Mouse (Mus musculus) kidney, postnatal 36 days (tissue): ENCODE measurements around the gene Thbd.

ENCODE experiments used
- DNase-seq, 2 experiments: peaks; one replicate each; pipeline ENCODE4 v3.0.0; 2021 to 2022; ENCODE audit warnings: mixed read lengths in 2 of 2

The Thbd gene

DNA sequence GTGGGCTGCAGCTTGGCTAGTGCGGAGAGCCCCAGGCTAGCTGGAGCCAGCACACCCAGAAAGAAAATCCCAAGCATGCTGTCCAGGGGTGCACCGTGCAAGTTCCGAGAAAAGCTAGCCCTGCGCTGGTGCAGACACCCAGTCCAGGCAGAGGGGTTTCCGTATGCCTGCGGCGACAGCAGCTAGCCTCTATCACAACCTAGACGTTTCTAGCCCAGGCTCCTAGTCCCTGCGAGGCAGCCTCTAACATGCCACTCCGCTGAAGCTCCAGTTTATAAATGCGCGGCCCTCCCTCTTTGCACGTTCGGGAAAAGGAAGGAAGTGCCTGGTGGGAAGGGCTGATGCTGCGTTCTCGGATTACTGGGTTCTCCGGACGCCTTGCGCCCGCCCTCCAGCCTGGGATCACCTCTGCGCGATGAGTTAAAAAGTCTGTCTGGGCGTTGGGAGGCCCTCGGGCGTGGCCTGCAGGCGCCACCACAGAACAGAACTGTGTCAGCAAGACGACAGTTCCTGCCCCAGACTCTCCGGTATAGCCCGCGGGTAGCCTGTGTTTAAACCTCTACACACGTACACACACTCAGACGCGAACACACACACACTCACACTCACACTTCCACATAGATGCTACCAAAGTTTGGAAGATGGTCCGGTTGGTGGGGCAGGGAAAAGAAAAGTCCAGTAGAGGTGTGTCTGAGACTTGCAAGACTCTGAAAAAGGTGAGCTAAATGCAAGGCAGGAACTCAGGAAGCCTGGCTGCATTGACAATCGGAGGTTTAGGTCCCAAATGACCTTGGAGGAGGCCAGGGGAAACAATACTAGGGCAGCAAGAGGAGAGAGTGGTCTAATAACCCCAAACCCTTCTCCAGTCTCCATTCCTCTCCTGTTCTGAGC lies at the start of gene Thbd:
TSS of gene Thbd (minus strand) at position 319 of the 891 bp plus-strand sequence.
- peak; percentile 82 to 90 for DNase-seq

DNA sequence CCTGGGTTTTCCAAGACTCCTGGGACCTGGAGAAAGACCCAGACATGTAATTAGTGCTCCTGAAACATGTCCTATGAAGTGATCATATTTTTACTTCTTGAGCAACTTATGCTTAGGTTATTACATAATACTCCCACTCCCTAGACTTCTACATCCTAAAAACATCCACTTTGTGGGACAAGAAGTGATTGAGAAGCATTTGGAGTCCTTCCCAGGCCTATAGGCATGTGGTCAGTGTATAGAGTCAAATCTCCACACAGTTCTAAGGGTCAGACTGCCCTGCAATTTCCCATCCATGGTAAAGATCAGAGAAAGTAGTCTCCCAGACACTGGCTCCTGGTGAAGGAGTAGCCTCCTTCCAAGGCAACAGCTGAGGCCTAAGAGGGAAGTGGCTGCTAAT lies 47.4 kb upstream of the Thbd start:
- no peak for DNase-seq

DNA sequence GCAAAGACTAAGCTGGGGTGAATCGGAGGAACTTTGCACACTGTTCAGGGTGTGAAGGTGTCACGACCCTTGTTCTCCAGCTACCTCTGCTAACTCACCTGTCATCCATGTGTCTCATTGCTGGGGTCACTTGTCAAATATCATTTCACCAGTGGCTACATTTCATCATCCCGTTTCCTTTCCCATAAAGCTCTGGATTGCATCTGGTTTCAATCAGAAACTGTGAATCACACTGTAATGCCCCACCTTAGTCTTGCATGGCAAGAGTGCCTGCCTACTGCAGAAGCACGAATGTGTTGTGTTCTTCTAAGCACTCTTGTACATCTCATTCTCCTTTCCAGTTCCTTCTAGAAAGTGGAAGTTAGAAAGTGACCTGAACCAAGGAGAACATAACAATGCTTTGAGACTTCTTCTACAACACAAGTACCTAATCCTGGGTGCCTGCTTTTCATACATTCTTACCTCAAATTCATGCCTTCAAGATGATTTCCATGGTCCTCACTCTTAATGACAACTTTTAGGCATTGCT lies 46.1 kb upstream of the Thbd start:
- DNase-seq: no peak

- no peak for DNase-seq
Measured at GRCm38 (mm10) chr2:148453061-148453460, 45.1 kb upstream of the Thbd start.

DNA sequence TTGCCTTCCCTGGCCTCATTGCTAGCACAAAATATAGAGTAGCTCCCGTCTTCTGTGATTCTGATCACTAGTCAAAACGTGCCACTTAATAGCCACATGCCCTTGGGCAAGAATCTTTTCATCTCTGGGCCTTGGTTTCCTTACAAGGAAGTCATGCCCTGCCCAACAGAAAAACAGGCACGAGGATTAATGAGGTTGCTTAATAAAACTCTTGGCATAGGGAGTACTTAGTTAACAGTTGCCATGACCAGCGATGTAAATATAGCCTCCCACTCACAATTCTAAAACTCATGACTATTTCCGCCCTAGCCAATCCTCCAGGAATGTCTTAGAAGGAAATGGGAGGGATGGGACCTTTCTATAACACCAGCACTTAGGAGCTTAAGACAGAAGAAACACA lies 43.5 kb upstream of the Thbd start:
- no peak for DNase-seq

GRCm38 (mm10) chr2:148450616-148451015 lies 42.6 kb upstream of the Thbd start:
- no peak for DNase-seq

- peak; percentile 20 to 34 for DNase-seq
Measured at GRCm38 (mm10) chr2:148449659-148450058, 41.7 kb upstream of the Thbd start.

DNA sequence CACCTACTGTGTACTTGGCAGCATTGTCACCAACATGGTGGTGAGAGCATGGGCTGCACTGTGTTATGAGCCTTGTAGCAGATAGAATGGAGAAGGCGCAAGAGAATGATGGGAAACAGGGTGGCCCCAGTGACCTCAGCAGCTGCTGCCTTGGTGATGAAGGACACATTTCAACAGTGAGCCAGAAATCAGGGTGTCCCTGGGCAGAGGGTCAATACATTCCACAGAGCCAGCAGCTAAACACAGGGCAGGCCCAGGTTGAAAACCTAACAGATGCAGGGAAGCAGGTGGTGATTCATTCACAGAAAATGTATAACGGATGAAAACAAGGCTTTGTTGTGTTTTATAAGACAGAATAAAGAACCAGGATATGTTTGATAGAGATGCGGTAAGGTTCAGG lies 38.5 kb upstream of the Thbd start:
- DNase-seq: no peak

- no peak for DNase-seq
Measured at GRCm38 (mm10) chr2:148445616-148446015, 37.6 kb upstream of the Thbd start.

- DNase-seq: no peak
Measured at GRCm38 (mm10) chr2:148444472-148444871, 36.5 kb upstream of the Thbd start.

GRCm38 (mm10) chr2:148443249-148443958 lies 35.4 kb upstream of the Thbd start, which contains the start of gene Cd93:
TSS of gene Cd93 (minus strand) at chr2:148443563.
- DNase-seq: peak; percentile 68 to 80

DNA sequence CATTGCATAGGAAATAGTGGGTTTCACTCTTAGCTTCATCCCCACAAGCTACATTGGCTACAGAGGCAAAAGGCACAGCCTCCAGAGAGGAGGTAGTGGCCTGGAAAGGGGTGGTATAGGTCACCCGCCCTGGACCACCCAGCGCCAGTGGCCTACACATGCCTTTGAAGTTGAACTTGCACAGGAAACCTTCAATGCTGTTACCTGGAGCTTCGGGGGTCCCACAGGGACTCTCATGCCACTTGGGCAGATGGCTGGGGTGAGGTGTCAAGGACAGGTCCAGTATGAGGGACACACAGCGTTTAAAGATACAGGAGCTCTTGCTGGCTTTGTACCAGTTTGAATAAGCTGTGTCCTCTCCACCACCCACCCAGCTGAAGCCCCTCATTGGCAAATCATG lies 34.7 kb upstream of the Thbd start:
- DNase-seq: peak in 1 of 2 experiments; percentile 6

DNA sequence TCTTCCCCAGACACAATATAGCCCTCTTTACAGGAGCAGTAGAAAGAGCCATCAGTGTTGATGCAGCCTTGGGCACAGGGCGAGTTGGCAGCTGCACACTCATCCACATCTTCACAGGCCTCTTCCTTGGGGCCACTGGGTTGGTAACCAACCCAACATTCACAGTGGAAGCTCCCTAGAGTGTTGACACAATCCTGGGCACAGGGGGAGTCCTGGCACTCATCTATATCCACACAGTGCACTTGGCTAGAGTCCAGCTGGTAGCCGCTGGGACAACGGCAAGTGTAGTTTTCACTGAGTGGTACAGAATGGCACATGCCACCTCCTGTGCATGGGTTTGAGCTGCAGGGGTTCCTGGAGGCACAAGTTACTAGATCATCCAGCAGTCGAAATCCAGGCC lies 34.2 kb upstream of the Thbd start:
- peak in 1 of 2 experiments; percentile 24 for DNase-seq

DNA sequence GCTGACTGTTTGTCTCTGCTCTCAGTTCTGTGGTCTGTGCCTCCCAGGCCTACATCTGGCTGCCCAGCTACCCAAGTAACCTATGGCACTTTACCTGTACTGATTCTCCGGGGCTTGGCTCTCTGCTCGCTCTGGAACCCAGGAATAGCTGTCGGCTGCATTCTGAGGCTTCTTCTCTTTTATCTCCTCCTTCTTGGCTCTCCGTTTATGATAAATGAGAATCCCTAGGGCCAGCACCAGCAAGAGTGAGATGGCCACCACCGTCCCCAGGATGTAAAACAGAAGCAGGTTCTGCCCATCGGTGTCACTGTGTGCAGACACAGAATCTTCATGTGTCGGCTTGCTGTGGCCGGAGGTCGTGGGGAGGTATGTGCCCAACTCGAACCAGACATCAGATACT lies 33.4 kb upstream of the Thbd start:
- peak in 1 of 2 experiments; percentile 9 for DNase-seq

GRCm38 (mm10) chr2:148439691-148440276 lies 31.8 kb upstream of the Thbd start:
- no peak for DNase-seq

- DNase-seq: no peak
Measured at GRCm38 (mm10) chr2:148436285-148436684, 28.3 kb upstream of the Thbd start.

- no peak for DNase-seq
Measured at GRCm38 (mm10) chr2:148432346-148432745, 24.4 kb upstream of the Thbd start.

GRCm38 (mm10) chr2:148430941-148431340 lies 23.0 kb upstream of the Thbd start:
- no peak for DNase-seq

DNA sequence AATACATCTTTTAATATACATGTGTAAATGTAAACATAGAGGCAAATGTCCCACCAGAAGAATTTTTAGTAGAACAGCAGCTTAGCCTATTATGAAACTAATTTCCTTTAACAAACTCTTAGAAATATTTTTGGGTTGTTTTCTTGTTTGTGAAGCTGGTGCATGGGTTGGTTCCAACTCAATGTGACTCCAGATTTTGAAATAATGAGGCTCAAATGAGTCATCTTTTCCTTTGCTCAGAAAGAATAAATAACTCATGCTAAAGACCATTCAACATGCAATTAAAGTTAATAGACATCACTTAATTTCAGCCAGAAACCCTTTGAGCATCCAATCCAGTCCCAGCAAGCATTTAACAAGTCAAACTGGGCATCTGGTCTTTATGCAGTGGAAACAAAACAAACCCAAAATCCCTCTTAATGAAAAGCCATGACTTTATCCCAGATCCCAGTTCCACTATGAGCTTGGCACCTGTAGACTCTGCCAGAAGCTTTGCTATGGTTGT lies 21.1 kb upstream of the Thbd start:
- peak in 1 of 2 experiments; percentile 23 for DNase-seq

DNA sequence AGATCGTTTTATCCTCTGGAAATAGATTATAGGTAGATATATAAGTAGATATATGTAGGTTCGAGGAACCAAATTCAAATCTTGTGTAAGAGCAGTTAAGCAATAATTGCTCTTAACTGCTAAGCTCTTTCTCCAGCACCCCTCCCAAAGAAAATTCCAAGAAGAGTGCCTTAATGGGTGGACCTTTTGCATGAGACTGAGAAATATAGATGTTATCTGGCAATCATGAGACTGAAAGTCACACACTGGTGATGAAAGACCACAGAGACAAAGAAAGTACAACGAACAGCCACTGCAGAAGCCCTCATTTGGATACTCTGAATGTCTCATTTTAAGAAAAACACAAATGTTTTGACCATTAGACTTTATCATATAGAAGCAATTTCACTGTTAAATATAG lies 20.5 kb upstream of the Thbd start:
- no peak for DNase-seq

DNA sequence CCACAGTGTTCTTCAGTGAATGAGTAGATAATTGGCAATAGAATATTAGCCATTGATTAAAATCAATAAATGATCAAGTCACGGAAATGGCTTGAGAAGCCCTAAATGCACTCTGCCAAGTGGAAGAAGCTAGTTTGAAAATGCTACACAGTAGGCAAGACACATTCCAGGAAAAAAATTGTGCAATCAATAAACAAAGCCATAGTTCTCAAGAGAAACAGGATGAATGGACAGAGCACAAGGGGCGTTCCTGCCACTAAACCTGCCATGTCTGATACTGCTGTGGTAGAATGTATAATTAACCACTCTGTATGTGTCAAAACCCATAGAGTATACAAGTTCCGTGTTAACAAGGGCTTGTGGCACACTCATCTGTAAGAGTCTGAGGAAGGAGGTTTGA lies 19.6 kb upstream of the Thbd start:
- no peak for DNase-seq

GRCm38 (mm10) chr2:148425709-148426382 lies 17.9 kb upstream of the Thbd start:
- DNase-seq: no peak
